Mouse (Mus musculus) thymus, adult 2 months (tissue): ENCODE data around the gene Xrcc4.

Experiments used
- CTCF ChIP-seq: fragments of 200-500 bp; IDR thresholded peaks from 2 replicates; pipeline ENCODE4 v1.5.1; 2012; ENCODE audit warnings: mild to moderate bottlenecking, control low read depth, low read length, moderate library complexity, borderline replicate concordance; ENCODE audit not compliant: control insufficient read depth, poor library complexity, insufficient read depth; ENCODE audit errors: extremely low read depth
- POLR2A ChIP-seq: fragments of 200-500 bp; IDR thresholded peaks from 2 replicates; pipeline ENCODE4 v1.6.1; 2012; ENCODE audit warnings: mild to moderate bottlenecking, low read length, control low read depth, moderate library complexity; ENCODE audit not compliant: control insufficient read depth, poor library complexity, insufficient read depth; ENCODE audit errors: extremely low read depth

GRCm38 (mm10) chr13:90012620-90013019 lies 76.8 kb downstream of the Xrcc4 start:
- TF ChIP-seq POLR2A = no peak
- no peak for TF ChIP-seq CTCF
